Mouse (Mus musculus) T-cell, adult 2 months (primary cell): ENCODE results near the gene Rtkn2.
A peak's percentile ranks its signal among the peaks of the same experiment; 100 is the strongest.

Source experiments
- DNase-seq: peaks from one replicate; pipeline ENCODE4 v3.0.0; 2022; ENCODE audit warnings: low spot score

Gene Rtkn2

GRCm38 (mm10) chr10:68040394-68040793 is 61.0 kb downstream of the Rtkn2 start:
- DNase-seq: no peak

GRCm38 (mm10) chr10:68043973-68044372 is 64.6 kb downstream of the Rtkn2 start:
- no peak for DNase-seq

DNA sequence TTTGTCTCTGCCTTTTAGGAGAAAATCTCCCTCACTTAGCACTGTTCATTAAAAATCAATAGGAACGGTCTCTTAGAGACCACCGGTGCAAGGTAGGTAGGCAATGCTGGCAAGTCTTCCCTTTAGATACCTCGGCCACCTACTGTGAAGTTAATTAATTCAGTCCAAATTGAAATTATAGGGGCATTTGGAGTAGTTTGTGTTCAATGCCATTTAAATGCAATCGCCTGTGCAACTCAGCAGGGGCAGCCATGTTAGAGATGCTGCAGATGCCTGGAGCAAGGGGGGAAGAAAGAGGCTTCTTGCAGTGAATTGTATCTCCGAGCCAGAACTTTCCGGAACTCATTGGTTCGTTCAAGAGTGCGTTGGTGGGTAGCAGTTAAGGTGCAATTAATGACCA is 65.5 kb downstream of the Rtkn2 start:
- DNase-seq: no peak

- DNase-seq: no peak
These were observed 69.4 kb downstream of the Rtkn2 start for GRCm38 (mm10) chr10:68048641-68049305.

DNA sequence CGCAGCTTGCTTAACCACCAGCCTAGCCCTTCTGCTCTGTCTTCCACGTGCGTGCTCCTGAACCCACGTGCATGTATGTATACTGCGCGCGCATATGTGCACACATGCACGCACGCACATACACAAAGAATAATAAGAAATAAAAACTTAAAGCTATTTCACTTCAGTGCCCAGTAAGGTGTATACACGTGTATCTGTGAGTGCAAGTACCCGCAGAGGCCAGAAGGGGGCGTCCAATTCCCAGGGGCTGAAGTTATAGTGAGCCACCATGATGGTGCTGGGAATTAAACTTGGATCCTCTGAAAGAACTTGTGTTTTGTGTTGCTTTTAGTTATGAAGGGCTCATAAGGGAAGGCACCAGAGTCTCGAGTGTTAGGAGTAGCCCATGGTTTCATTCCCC is 71.5 kb downstream of the Rtkn2 start:
- no peak for DNase-seq

- DNase-seq: no peak
These were observed 72.1 kb downstream of the Rtkn2 start for GRCm38 (mm10) chr10:68051316-68051933.

GRCm38 (mm10) chr10:68052307-68052706 is 72.9 kb downstream of the Rtkn2 start:
- DNase-seq: no peak

DNA sequence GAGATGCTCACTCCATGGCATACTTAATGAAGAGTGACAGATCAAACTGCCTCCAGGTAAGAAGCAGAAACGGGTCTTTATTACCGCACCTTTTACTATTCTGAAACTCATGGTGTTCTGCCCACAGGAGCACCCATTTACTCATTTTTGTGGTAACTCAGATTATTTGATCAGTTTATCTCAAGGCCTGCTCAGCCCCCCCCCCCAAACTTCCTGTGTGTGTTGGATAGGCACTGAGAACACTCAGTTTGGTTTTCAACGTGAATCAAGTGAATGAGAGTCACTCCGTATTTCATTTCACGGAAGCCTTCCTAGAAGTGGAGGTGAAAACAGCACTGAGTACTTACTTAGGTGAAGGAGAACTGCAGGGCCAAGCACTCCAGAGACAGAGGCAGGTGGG is 74.8 kb downstream of the Rtkn2 start:
- DNase-seq: peak; percentile 5

- DNase-seq: no peak
These were observed 75.3 kb downstream of the Rtkn2 start for GRCm38 (mm10) chr10:68054706-68055105.

DNA sequence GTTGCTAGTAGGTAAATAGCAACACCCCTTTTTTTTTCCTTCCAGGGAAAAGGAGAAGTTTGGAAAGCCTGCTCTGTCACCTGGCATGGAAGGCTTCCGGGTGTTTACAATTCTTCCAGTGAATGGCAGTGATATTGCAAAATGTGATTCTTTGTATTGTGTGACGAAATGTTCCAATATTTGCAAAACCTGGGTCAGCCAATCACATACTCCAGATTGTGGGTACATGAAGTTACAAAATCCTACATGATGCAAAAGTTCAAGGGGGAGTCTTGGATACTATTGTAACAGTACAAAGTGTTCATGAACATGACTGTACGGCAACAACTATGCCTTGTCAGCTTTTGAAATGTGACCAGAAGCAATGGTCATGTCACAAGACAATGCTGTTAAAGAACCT is 78.5 kb downstream of the Rtkn2 start:
- no peak for DNase-seq

GRCm38 (mm10) chr10:68058378-68058777 is 79.0 kb downstream of the Rtkn2 start:
- DNase-seq: no peak

- DNase-seq: no peak
These were observed 81.3 kb downstream of the Rtkn2 start for GRCm38 (mm10) chr10:68060590-68061248.

- no peak for DNase-seq
These were observed 81.9 kb downstream of the Rtkn2 start for GRCm38 (mm10) chr10:68061249-68061615.

DNA sequence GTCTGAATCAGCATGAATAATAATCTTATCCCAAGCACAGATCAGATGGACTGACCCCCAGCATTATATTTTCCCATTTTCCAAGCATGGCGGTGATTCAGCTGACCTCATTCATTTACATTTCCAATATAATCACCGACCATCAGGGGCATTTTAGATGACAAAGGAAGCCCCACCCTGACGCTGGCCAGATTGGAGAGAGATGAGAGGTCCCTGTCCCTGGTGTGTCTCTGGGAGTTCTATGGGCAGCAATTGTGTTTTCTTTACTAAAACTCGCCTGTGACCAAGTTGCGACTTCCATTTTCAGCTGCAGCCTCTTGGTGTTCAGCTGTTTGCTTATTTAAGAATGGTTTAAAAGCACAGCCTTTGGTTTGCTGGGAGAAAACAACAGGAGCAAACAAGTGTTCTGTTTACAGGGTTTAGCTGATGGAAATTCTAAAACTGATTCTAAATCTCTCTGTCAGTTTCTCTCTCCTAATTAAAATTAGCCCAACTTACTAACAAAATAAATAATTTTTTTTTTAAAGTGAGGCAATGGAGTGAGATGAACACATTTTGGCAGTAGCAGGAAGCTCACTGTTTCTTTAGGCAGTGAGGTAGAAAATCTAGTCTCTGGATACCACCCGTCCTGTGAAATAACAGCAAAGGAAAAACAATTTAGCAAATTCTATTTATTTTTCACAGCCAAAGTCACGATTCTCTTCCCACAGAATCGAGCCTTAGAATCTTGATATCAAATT is 84.6 kb downstream of the Rtkn2 start:
- no peak for DNase-seq

GRCm38 (mm10) chr10:68064571-68064970 is 85.2 kb downstream of the Rtkn2 start:
- no peak for DNase-seq

DNA sequence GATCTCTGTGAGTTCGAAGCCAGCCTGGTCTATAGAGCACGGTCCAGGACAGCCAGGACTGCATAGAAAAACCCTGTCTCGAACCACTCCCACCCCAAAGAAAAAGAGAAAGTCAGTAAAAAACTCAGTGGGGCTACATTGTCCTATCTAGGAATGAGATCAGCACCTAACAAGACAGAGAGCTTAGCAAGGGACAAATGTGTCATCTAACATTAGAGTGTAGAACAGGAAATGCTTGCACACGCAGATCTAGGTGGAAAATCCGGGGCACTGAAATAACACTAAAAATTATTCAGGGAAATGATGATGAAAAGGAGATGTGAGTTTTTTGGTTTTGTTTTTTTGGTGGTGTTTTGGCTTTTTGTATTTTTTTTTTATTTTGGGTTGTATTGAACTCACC is 86.8 kb downstream of the Rtkn2 start:
- no peak for DNase-seq

DNA sequence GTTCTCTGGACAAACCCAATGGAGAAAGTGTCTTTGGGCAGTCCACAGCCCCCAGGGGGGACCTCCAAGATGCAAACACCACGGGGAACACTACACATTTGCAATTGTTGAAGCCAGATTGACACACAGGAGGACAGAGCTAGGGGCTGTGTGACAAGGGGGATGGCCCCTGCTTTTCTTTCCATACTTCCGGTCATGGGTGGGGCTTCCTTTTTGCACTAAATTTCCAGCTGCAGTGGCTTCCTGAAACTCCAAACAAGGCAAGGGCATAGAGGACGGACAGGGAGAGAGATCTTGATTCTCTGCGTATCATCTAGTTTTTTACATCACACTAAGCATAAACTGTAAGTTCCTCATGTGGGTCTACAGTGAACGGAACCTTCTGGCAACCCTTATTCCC is 88.6 kb downstream of the Rtkn2 start:
- DNase-seq: no peak

DNA sequence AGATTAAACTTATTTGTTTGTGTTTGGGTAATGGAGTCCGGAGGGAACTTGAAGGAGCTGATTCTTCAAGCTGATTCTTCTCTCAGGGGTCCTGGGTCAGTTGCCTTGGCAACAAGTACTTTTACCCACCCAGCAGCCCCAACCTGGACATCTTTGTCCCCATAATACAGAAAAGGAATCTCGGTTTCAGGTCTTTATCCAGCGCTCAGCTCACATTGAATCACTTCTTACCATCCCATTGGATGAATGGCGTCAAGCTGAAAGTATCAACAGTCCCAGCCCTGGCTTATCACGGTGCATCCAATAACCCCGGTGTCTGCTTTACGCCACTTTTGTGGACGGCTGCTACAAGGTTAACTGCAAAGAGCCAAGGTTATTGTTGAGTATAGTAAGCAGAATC is 89.1 kb downstream of the Rtkn2 start:
- DNase-seq: no peak

DNA sequence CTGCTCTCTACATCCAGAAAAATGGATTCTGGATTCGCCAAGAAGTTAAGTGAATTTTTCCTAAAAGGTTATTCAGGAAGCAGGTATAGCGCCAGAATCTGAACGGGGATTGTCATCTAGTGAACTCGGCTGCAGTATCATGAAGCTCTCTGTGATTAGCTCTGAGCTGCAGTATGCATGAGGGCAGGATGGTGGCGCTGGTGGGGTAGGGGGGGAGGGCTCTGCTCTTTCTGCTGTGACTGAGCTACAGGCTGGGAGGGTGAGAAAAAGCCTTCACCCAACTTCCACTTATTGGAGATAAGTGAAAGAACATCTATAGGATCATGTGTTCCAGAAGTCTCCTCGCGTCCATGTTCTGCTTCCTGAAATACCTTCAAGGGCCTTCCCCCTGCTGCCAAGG is 91.7 kb downstream of the Rtkn2 start:
- no peak for DNase-seq

DNA sequence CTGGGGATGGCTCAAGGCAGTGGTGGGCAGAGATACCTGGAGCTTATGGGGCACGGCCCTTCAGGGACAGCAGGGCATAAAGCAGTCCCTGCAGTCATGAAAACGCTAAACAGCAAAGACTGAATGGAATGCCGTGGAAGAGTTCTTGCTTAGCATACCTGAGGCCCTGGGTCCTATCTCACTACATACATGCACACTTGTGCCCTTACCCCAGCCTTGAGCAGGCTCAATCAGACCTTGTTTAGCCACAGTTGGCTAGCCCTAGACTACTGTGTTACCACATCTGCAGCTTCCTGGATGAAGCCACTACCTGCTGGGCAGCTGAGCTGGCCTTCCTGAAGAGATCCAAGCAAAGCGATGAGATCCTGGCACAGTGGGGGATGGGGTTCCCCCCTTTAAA is 93.3 kb downstream of the Rtkn2 start:
- no peak for DNase-seq

DNA sequence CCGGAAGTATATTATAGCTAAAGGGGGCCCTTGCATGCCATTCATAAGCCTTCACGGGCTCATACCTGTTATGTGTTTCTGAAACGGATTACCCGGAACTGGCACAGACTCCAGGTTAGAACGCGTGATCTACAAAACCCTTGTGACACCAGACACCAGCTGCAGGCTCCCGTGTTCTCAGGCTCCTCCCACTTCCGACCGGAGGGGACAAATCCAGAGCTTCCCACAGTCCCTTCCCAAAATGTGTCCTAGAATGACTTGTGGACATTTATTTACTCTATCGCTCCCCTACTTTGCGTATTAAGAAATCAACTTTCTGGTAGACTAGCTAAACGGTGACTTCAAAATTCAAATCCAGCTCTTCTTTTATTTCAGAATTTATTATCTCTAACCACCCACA is 94.9 kb downstream of the Rtkn2 start:
- no peak for DNase-seq

GRCm38 (mm10) chr10:68075181-68075580 is 95.8 kb downstream of the Rtkn2 start:
- DNase-seq: no peak

- DNase-seq: no peak
These were observed 99.3 kb downstream of the Rtkn2 start for GRCm38 (mm10) chr10:68078708-68079107.
